11 mouse cellular contexts compared by ENCODE assay signal in the genomic region with DNA sequence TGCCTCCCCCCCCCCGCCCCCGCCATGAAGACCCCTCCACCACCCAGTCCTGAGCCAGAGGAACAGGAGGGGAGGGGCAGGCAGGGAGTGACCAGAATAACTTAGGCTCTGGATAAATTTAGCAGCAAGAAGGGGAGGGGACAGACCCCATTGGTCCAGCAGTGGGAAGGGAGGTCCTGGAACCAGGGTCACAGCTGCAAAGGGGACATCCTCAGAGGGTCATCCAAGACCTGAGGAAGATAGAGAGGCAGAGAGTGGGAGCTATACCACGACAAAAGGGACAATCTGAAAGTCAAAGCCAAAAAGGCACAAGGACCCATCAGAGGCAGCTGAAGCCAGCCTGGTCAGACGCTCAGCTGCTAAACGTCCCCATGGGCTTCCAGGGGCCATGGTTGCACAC. TPM values are rescaled to one million over a fixed set of nuclear protein-coding genes. Genes with fewer than 3 reads are reported as not detected.
A peak's percentile ranks its signal among the peaks of the same experiment; 100 is the strongest.
DNase-seq lines count a peak whose midpoint lies in the region; ATAC-seq and TF ChIP-seq lines count a peak whose summit lies in the region.
"Had no signal": no experiment of that assay in that cellular context is flagged by ENCODE, and none has a peak within 500 bp of the region (broad histone marks: within the 10 kb centered on the region; RNA-seq: fewer than 3 reads in every experiment).

A gene (plus strand): TSS at position 235 of the 400 bp plus-strand sequence.

- peak within 1 kb of the TSS; percentile 93 for H3K27ac ChIP-seq in kidney, embryonic 15.5 days
- peak within 1 kb of the TSS; percentile 99 for H3K27ac ChIP-seq in gastrocnemius, adult 2 months
- no peak within 1 kb of the TSS for H3K27ac ChIP-seq in midbrain, postnatal 0 days (ENCODE audit: low read depth, low read length)
- H3K27ac ChIP-seq: liver, embryonic 13.5 days had no signal

- DNase-seq in kidney, postnatal 36 days = no peak
- peak; percentile 84 for DNase-seq in gastrocnemius, adult 2 months
- DNase-seq in heart, postnatal 36 days = peak in 1 of 2 experiments; percentile 52
- no peak for DNase-seq in midbrain, postnatal 0 days (ENCODE audit: low spot score)
- no peak for DNase-seq in ovary, postnatal 36 days (ENCODE audit: low spot score)
- DNase-seq in thymus, postnatal 4 days = no peak
- DNase-seq in lung, postnatal 25 days (ENCODE audit: low spot score) = no peak
- DNase-seq: adrenal gland, postnatal 14 days; liver, embryonic 13.5 days; spleen, adult 18-20 months had no signal

- H3K27me3 ChIP-seq in kidney, embryonic 15.5 days = no peaks in the 10 kb centered on the region; the same call in 1 of the 2 replicates
- H3K27me3 ChIP-seq in midbrain, postnatal 0 days (ENCODE audit: insufficient read depth, low read length) = no peaks in the 10 kb centered on the region

- H3K9ac ChIP-seq in kidney, embryonic 15.5 days = 0 out of 2 replicates have a peak within 1 kb of the TSS, but pooled peaks have one; percentile 65
- H3K9ac ChIP-seq in midbrain, postnatal 0 days (replicated peaks; ENCODE audit: low read length, poor library complexity, severe bottlenecking) = no peak within 1 kb of the TSS

- peak within 1 kb of the TSS; percentile 67; the same call in 1 of the 2 replicates for H3K4me3 ChIP-seq in kidney, embryonic 15.5 days (replicated peaks)
- H3K4me3 ChIP-seq in gastrocnemius, adult 2 months = peak within 1 kb of the TSS; percentile 90
- no peak within 1 kb of the TSS for H3K4me3 ChIP-seq in midbrain, postnatal 0 days (ENCODE audit: low read depth, low read length)

- ATAC-seq in kidney, embryonic 15.5 days (replicated peaks; ENCODE audit: low FRiP score) = no peak
- no peak for ATAC-seq in midbrain, postnatal 0 days (ENCODE audit: low FRiP score)

- WGBS in kidney, embryonic 15.5 days = 27% methylated on average over 5 of the region's 5 CpGs
- 29% methylated on average over 5 of the region's 5 CpGs for WGBS in midbrain, postnatal 0 days

- H3K4me2 ChIP-seq in kidney, embryonic 15.5 days = peak within 1 kb of the TSS; percentile 85
- peak within 1 kb of the TSS; percentile 91; the same call in 1 of the 2 replicates for H3K4me2 ChIP-seq in midbrain, postnatal 0 days (ENCODE audit: low read depth, low read length, poor library complexity, severe bottlenecking)

- no peaks in the 10 kb centered on the region for H3K36me3 ChIP-seq in kidney, embryonic 15.5 days
- H3K36me3 ChIP-seq in midbrain, postnatal 0 days (ENCODE audit: insufficient read depth, low read length) = peaks cover 8% of the 10 kb centered on the region; the same call in 1 of the 2 replicates
- H3K36me3 ChIP-seq: liver, embryonic 13.5 days had no signal

- intact Hi-C loops in gastrocnemius, adult 2 months (cut with DNase I) = no loop called here
- intact Hi-C loops in heart, postnatal 36 days (cut with DNase I) = no loop called here

- TF ChIP-seq CTCF in gastrocnemius, adult 2 months (IDR thresholded peaks at IDR 0.05) = no peak
- no peak for TF ChIP-seq CTCF in midbrain, postnatal 0 days (IDR thresholded peaks at IDR 0.05)

- H3K4me1 ChIP-seq in kidney, embryonic 15.5 days = peaks cover 65% of the 10 kb centered on the region
- H3K4me1 ChIP-seq in midbrain, postnatal 0 days (ENCODE audit: insufficient read depth, low read length) = peaks cover 4% of the 10 kb centered on the region; the same call in 1 of the 2 replicates

- no peaks in the 10 kb centered on the region for H3K9me3 ChIP-seq in kidney, embryonic 15.5 days (replicated peaks)
- no peaks in the 10 kb centered on the region for H3K9me3 ChIP-seq in midbrain, postnatal 0 days (ENCODE audit: low read length)
- H3K9me3 ChIP-seq: liver, embryonic 13.5 days had no signal

RNA-seq across cellular contexts. Expression of the gene that starts here (rescaled TPM):
- 2.1 and 2.5 TPM in 2 replicates for polyA plus RNA-seq in kidney, embryonic 15.5 days (2015; fragmentation: Nextera tagmentation; extraction: Ambion mirVana)
- total RNA-seq in gastrocnemius, adult 2 months (2021) = 1,000 to 10,000 TPM in 1 of 2 experiments, 100 to 1,000 TPM in 1; 818 to 1,018 TPM
- total RNA-seq in heart, postnatal 36 days (2021) = 100 to 1,000 TPM; 842 to 873 TPM
- 0.33 TPM in 1 of 2 replicates, not detected in the other for total RNA-seq in midbrain, postnatal 0 days (2014; rRNA removed)
- polyA plus RNA-seq in midbrain, postnatal 0 days (2015; fragmentation: Nextera tagmentation; extraction: Ambion mirVana) = 0.26 and 0.49 TPM in 2 replicates

Comparison
In these comparisons a context has a peak if more than half of its experiments do, and no peak if none do; other contexts are left out.
1. RNA of the gene that starts here (total RNA-seq): 818 to 1,018 TPM in gastrocnemius, adult 2 months and 842 to 873 TPM in heart, postnatal 36 days; 0.33 TPM in midbrain, postnatal 0 days; every median in the first group is over 100 times any median in the second.